Mouse (Mus musculus) spleen, adult 2 months (tissue): ENCODE results near the gene Nceh1. TPM values are rescaled to one million over a fixed set of nuclear protein-coding genes. Genes with fewer than 3 reads are reported as not detected.

Source experiments
- DNase-seq, 2 experiments: peaks; one replicate each; pipeline versions ENCODE4 v3.0.0 to v3.0.0-alpha.2; 2012 to 2021; ENCODE audit warnings: low spot score in 2 of 2, low read depth in 1 of 2
- H3K27ac ChIP-seq: fragments of 200-500 bp; 2 replicates; pipeline ENCODE4 v1.5.1; 2012; ENCODE audit warnings: low read length, inconsistent platforms; ENCODE audit not compliant: insufficient read depth
- H3K27me3 ChIP-seq: fragments of 200-500 bp; 2 replicates; pipeline ENCODE4 v1.6.1; 2012; ENCODE audit warnings: mild to moderate bottlenecking, moderate library complexity, low read length, inconsistent platforms; ENCODE audit not compliant: control insufficient read depth, insufficient read depth
- H3K36me3 ChIP-seq: fragments of 200-500 bp; 2 replicates; pipeline ENCODE4 v1.6.1; 2012; ENCODE audit warnings: mild to moderate bottlenecking, low read length, inconsistent platforms; ENCODE audit not compliant: control insufficient read depth, insufficient read depth
- H3K4me1 ChIP-seq: fragments of 200-500 bp; 2 replicates; pipeline ENCODE4 v1.6.1; 2011; ENCODE audit warnings: inconsistent platforms; ENCODE audit not compliant: control insufficient read depth, insufficient read depth, insufficient read length
- H3K4me3 ChIP-seq: fragments of 200-500 bp; 2 replicates; pipeline ENCODE4 v1.5.1; 2011; ENCODE audit warnings: mild to moderate bottlenecking, inconsistent platforms; ENCODE audit not compliant: insufficient read depth, insufficient read length; ENCODE audit errors: extremely low read depth
- CTCF ChIP-seq: fragments of 200-500 bp; IDR thresholded peaks from 2 replicates; pipeline ENCODE4 v1.5.1; 2011; ENCODE audit warnings: mild to moderate bottlenecking, inconsistent platforms; ENCODE audit not compliant: insufficient read depth, insufficient read length, insufficient replicate concordance; ENCODE audit errors: extremely low read depth
- POLR2A ChIP-seq: fragments of 200-500 bp; IDR thresholded peaks from 2 replicates; pipeline ENCODE4 v1.6.1; 2011; ENCODE audit warnings: low read depth, low read length, inconsistent platforms
- WGBS: fragments of 180-500 bp; shearing (Covaris S2); methylation state at CpG from one replicate; pipeline ENCODE4 v1.1.7; 2018; 5-methylcytosine and 5-hydroxymethylcytosine counted together
- polyA plus RNA-seq: library from polyadenylated mRNA; depleted of rRNA; stranded (reverse); fragments of >200 nt; gene quantifications from 2 replicates; pipeline ENCODE4 v1.2.3, GENCODE M21; 2012

Gene Nceh1
- polyA plus RNA-seq, 1 experiment = 23.0 TPM

DNA sequence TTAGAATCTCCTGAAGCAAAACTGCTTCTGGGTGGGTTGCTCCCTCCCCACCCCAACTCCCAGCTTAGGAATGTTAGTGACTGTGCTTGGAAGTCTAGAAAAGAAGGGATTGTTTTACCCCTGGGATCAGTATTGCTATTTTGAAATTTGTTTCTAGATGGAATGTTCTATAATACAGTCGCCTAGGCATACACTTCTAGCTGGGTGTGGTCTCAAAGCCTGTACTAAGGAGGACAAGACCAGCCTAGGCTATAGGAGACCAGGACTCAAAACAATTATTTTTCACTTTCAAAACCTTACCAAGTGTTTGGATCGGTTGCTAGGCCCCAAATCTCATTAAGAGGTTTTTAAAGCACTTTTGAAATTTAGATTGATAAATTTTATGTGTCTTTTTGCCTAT, 28.5 kb upstream of the Nceh1 start:
- WGBS = 86% methylated on average over 2 of the region's 2 CpGs
- Histone ChIP-seq H3K27me3 (no peaks in the 10 kb centered on the region), H3K27ac (no peak overlapping the region), H3K4me1 (no peaks in the 10 kb centered on the region), H3K4me3 (no peak overlapping the region), H3K36me3 (no peaks in the 10 kb centered on the region; the same call in 1 of the 2 replicates)
- TF ChIP-seq POLR2A = no peak
- TF ChIP-seq CTCF = no peak
- no peak for DNase-seq

DNA sequence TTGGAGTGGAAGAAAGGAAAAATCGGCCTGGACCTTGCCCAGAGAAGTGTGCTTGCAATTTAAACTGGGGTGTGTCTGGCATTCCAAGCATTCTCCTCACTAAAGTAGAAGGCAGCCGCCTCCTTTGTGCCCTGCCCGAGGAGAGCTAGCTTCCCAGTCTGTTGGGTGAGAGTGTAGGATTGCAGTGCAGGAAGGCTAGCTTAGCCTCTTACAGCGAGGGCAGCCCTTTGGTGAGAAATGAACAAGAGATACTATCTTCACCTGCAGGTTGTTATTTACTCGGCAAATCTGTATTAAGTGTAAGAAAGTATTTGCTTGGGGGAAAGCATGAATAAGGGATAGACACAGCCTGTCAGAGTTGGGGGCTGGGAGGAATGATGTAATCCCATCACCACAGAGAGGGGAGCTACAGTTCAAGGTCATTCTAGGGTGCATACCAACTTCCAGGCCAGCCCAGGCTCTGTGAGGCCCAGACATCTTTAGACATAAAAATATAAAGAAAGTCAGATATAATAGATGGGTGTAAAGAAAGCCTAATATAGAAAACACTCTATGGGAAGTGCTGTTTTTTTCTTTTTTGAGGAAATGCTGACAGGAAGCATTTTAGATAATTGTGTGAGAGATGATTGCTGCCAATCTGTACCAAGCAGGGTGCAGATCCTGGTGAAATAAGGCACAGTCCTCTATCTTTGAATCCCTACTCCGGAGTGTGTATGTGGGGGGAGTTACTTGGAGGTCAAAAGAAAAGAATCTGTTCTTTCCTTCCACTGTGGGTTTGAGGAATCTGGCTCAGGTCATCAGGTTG, 27.5 kb upstream of the Nceh1 start:
- no peak for DNase-seq
- no peaks in the 10 kb centered on the region for H3K4me1 ChIP-seq
- no peaks in the 10 kb centered on the region for H3K36me3 ChIP-seq
- 69% methylated on average over 6 of the region's 6 CpGs for WGBS
- TF ChIP-seq POLR2A (no peak), CTCF (no peak)
- no peak overlapping the region for H3K4me3 ChIP-seq
- no peaks in the 10 kb centered on the region for H3K27me3 ChIP-seq
- H3K27ac ChIP-seq = no peak overlapping the region; the same call in 1 of the 2 replicates

DNA sequence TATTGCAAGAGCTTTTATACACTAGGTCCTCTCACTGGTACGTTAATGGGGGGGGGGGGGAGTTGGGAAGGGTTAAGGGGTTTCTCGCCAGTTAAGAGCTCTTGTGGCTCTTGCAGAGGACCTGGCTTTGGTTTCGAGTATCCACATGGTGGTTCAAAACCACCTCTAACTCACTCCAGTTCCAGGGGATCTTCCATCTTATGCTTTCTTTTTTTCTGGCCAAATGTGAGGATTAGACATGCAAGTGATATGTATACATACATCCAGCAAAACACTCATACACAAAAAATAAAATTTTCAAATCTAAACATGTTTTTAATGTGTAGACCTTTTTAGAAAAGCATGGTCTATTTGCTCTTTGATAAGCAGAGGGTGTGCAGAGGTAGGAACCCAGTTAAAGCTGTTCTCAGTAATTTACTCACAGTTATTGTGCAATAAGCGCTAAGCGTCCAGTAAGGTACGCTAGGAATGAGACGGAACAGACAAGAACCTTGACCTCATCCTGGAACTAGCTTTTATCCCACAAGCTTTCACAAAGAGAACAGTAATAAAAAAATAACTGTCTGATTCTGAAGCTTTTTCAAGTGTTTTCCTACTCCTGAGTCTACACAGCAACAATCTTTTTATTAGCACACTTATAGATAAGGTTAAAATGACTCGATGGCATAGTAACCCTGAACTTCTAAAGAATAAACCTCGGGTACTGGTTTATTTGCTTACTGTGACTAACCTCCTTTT, 26.7 kb upstream of the Nceh1 start:
- 87% methylated on average over 9 of the region's 9 CpGs for WGBS
- no peak for DNase-seq
- H3K4me3 ChIP-seq = no peak overlapping the region
- no peaks in the 10 kb centered on the region for H3K27me3 ChIP-seq
- H3K4me1 ChIP-seq = no peaks in the 10 kb centered on the region
- H3K27ac ChIP-seq = no peak overlapping the region
- no peaks in the 10 kb centered on the region for H3K36me3 ChIP-seq
- no peak for TF ChIP-seq POLR2A
- TF ChIP-seq CTCF = no peak

DNA sequence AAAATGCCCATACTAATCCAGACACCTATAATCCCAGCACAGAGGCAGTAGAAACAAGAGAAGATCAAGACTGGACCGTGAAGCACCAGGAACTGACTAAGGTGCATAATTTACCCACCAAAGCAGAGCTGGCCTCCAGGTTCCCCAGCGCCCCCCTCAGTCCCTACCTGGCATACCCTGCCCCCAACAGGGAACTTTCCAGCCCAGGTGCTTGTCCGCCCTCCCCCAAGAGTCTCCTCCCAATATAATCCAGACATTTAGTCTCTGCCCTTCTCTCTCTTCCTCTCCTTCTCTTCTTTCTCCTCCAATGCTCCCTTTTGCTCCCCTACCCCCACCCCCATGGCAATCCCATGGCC, 26.2 kb upstream of the Nceh1 start:
- H3K27me3 ChIP-seq = no peaks in the 10 kb centered on the region

DNA sequence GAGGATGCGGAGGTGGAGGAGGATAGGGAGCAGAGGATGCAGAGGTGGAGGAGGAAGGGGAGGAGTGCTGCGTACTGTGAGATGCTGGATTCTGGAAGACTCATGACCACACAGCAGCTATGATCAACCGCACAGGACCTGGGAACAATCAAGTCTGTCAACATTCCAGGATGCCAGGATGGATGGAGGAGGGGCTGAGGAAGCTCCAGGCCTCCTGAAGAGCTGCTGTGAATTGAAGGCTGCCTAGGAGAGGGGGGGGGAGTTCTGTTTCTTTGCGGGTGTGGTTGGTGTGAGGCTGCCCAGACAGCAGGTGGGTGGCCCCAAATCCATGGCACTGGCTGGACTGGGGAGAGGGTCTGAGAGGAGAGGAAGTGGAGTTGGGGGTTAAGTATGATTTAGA, 23.9 kb upstream of the Nceh1 start:
- Histone ChIP-seq H3K36me3 (no peaks in the 10 kb centered on the region), H3K27me3 (no peaks in the 10 kb centered on the region), H3K27ac (no peak overlapping the region), H3K4me3 (no peak overlapping the region), H3K4me1 (no peaks in the 10 kb centered on the region)
- WGBS = 84% methylated on average over 4 of the region's 4 CpGs
- TF ChIP-seq CTCF (no peak), POLR2A (no peak)
- no peak for DNase-seq

More for the DNA sequence above, 26.2 kb upstream of the Nceh1 start:
- no peaks in the 10 kb centered on the region for H3K36me3 ChIP-seq
- TF ChIP-seq CTCF = no peak
- TF ChIP-seq POLR2A = no peak
- no peak overlapping the region for H3K4me3 ChIP-seq
- H3K27ac ChIP-seq = no peak overlapping the region
- WGBS = 88% methylated on average over 3 of the region's 3 CpGs
- no peaks in the 10 kb centered on the region for H3K4me1 ChIP-seq
- no peak for DNase-seq

DNA sequence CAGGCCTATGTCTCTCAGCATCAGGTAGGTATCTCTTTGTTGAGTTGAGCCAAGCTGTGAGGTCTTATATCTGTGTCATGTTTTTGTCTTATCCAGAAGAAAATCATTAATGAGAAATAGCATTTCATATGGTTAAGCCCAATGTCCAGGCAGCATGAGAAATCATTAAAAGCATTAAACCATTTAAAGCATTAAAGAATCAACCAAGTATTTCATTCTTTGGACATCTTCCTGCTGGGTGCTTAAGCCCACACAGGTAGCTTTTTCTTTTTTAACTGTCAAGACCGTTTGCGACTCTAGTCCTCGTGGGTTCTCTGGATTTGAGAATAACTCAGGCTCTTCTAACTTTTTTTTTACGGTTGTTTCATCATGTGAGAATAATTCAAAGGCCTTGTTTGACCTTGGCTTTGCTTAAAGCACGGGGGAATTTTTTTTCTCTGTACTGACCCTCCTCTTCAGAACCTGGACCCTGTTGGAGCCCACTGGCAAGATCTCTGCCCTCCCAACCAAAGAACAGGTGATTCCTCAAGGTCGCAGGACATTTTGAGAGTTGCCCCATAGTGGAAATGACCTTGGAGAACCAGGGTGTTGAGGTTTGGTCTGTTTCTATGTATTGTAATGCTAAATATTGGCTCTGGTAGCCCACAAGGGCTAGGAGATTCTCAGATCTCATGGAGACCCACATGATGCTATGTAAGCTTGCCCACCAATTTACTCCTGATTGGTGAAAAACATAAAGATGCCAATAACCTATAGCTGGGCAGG, 20.9 kb upstream of the Nceh1 start:
- Histone ChIP-seq H3K27me3 (no peaks in the 10 kb centered on the region), H3K27ac (no peak overlapping the region), H3K4me1 (no peaks in the 10 kb centered on the region), H3K36me3 (no peaks in the 10 kb centered on the region), H3K4me3 (no peak overlapping the region)
- TF ChIP-seq POLR2A = no peak
- TF ChIP-seq CTCF = no peak
- no peak for DNase-seq
- 91% methylated on average over 6 of the region's 6 CpGs for whole genome bisulfite sequencing
